Mouse (Mus musculus) embryo, embryonic 10 days (tissue): Measurements from ENCODE around the gene Pla1a.
"Not testable (repeated sequence)": the region's sequence is repeated elsewhere in the genome, so short reads cannot be mapped to it uniquely, and the experiment has no call there.

Source experiments
- DNase-seq: peaks from one replicate; pipeline ENCODE4 v3.0.0-alpha.2; 2015; ENCODE audit warnings: low spot score

Pla1a gene

DNA sequence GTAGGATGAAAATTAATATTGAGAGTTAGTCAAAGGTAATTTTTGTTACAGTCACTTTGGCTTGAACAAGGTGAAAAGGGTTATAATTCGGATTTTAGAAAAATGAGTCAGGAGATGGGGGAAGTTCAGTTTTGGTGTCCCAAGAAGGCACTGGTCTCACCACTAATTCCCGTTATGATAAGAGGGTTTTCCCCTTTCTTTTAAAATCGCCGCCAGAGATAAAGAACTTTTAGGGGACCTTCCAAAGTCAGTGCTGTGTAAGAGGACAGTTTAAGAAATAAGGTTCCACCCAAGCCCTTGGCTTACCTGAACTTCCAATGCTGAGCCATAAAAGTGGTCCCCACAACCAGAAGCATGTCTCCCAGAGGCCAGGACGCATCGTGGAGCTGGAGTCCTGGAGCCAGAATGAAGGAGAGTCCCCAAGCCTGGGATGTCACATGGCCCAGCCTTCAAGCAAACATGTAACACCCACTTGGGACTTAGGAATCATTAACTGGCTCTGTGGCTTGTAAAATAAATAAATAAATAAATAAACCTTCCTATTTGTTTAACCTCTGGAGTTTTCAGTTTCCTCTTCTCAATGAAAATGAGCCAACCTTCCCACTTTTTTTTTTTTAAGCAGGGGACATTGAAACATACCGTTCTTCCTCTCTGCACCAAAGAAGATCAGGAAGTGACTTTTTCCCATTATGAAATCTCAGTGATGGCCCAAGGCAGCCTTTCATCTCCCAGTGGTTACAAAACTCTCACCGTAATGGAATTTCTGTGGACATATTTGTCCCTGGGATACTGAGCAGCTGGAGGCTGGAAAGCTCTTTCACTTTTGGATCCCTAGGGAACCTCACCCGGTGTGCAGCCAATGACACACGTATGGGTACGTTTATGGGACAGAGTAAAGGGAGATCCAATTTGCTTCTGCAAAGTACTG, at the start of gene Pla1a:
Gene Pla1a (minus strand): TSS at position 648 of the 928 bp plus-strand sequence.
- no peak for DNase-seq

- no peak for DNase-seq
These were observed 48.4 kb upstream of the Pla1a start for GRCm38 (mm10) chr16:38481327-38481726.

DNA sequence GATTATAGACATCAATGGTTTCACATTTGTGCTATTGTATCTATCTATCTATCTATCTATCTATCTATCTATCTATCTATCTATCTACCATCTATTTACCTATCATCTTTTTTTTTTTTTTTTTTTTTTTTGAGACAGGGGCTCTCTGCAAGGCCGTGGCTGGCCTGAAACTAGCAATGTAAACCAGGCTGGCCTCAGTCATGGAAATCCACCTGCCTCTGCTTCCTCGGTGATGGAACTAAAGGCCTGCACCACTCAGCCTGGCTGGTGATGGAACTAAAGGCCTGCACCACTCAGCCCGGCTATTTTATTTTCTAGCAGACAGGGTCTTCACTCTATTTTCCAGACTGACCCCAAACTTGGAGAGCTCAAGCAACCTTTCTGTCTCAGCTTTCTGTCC, 45.4 kb upstream of the Pla1a start:
- no peak for DNase-seq

GRCm38 (mm10) chr16:38477241-38477608, 44.3 kb upstream of the Pla1a start:
- not testable (repeated sequence) for DNase-seq

DNA sequence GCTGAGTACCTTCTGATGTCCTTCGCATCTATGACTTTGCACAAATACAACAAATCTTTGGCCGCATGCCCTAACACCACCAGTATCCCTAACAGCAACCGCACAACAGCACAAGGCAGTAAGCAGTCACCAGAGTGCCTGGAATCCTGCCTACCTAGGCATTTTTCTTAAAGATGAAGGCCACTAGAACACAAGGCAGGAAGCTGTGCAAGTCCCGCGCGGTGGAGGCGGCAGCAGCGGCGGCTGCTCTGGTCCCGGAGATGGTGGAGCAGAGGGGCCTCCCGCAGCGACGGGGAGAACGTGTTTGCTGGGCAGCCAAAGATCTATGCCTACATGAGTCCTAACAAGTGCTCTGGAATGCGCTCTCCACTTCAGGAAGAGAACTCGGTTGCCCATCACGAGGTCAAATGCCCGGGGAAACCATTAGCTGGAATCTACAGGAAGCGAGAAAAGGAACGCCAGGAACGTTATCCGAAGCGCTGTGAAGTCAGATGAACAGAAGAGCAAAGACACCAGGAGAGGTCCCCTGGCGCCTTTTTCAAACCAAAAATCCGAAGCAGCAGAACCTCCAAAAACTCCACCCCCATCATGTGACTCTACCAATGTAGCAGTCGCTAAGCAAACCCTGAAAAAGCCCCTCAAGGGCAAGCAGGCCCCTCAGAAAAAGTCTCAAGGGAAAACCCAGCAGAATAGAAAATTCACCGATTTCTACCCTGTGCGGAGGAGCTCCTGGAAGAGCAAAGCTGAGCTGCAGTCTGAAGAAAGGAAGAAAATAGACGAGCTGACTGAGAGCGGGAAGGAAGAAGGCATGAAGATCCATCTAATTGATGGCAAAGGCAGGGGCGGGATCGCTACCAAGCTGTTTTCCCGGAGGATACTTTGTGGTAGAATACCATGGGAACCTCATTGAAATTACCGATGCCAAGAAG, 43.6 kb upstream of the Pla1a start:
- DNase-seq: peak; percentile 62

DNA sequence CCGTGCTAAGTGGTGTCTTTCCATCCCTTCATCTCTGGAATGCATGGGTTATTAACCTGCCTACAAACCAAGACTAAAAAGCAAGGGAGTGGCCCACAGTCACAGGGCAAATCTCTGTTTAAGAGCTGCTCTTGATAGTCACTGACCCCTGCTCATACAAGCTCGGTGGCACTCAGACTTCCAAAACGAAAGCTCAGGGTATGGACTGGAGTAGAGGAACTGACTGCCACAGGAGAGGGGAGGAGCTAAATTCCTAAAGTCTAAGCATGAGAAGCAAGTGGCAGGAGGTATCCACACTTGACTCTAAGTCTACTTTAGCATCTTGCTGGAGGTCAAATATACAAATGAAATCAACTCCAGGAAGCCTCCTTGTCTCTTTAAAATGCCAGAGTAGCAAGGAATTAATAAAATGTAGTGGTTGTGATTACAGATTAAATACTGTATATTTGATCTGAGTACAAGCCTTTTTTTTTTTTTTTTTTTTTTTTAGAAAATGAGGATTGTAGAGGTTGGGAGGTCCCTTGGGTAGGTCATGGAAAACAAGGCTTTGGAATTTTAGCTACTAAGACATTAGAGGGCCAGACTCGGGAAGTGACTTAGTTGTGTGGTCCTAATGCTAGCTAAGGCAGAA, 42.9 kb upstream of the Pla1a start:
- DNase-seq: no peak

- no peak for DNase-seq
These were observed 41.8 kb upstream of the Pla1a start for GRCm38 (mm10) chr16:38474677-38475286.

- DNase-seq: no peak
These were observed 40.7 kb upstream of the Pla1a start for GRCm38 (mm10) chr16:38473661-38474060.

DNA sequence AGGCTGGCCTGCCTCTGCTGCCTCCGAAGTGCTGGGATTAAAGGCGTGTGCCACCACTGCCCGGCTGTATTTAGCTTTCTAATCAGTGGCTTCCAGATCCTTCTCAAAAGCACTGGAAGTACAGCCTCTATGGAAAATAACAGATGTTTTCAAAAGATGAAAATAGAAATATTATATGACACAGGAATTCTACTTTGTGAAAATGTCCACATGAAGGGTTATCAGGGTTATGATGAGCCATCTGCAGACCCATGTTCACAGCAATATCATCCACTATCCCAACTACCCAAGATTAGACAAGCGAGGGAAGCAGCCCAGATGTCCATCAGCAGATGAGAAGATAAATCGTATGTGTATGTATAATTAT, 39.5 kb upstream of the Pla1a start:
- DNase-seq: no peak

DNA sequence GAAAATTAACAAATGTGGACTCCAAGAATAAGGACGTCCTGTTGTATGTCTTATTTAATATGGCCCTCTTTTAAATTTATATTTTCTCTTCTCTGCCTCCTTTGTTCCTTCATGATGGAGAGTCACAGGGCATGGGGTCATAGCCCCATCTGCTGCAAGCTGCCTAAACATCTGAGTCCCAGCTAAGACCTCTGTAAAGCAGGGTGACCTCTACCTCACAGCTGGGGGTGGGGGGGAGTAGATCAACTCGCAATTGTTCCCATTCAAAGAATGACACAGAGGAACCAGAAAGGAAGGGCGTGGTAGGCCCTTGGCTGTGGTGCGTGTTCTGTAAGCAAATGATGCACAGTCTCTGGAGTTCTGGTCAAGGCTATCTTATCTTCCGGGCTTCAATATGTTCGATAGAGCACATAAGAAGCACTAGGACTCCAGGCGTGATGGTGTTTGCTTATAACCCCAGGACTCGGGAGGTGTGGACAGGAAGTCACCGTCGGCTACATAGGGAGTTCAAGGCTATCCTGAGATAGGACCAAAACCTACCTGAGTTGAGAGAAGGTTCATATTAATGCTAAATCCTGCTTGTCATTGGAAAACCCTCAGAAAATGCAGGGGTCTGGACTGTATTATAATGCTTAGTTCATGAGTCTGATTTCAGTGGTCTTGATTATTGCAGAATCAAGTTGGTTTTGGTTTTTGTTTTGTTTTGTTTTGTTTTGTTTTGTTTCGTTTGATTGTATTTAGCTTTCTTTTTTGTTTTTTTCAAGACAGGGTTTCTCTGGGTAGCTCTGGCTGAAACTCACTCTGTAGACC, 39.0 kb upstream of the Pla1a start:
- peak; percentile 28 for DNase-seq

- no peak for DNase-seq
These were observed 36.5 kb upstream of the Pla1a start for GRCm38 (mm10) chr16:38469437-38469836.

- DNase-seq: no peak
These were observed 35.7 kb upstream of the Pla1a start for GRCm38 (mm10) chr16:38468706-38469018.

- DNase-seq: no peak
These were observed 35.2 kb upstream of the Pla1a start for GRCm38 (mm10) chr16:38467917-38468705.

- DNase-seq: no peak
These were observed 34.4 kb upstream of the Pla1a start for GRCm38 (mm10) chr16:38467091-38467916.

DNA sequence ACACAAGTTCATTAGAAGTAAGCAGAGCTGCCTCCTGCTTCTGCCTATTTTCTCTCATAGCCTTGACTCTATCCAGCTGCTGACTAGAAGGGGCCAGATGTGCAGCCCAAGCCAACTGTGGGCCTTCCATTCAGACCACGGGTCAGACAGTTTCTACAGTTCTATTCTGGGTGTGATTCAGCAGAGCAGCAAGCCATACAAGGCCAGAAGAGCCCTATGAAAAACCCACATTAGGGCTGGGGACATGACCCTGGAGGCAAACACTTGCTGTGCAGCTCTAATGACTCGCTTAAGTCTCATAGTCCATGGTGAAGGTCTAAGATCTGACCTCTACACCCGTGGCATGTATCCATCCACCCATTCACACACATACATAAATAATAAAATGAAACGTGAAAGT, 33.1 kb upstream of the Pla1a start:
- no peak for DNase-seq

DNA sequence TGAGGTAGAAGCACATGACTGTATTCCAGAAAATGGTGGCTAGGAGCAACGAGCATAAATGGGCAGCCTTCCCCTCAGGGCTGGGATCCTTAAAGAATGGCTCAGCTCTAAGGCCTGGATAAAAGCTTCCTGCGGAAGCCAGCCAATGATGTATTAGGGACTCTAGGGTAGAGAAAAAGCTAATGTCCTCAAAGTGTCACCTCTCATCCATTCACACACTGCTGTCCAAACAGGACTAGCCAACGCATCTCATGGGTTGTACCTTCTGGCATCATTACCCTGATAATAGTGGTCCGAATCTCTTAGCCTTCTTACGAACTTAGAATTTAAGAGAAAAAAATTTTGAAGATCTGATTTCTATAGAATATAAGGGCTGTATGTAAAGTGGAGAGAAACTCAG, 30.4 kb upstream of the Pla1a start:
- no peak for DNase-seq

GRCm38 (mm10) chr16:38462161-38462560, 29.2 kb upstream of the Pla1a start:
- DNase-seq: no peak

- DNase-seq: no peak
These were observed 28.8 kb upstream of the Pla1a start for GRCm38 (mm10) chr16:38461749-38462148.

- no peak for DNase-seq
These were observed 27.0 kb upstream of the Pla1a start for GRCm38 (mm10) chr16:38459990-38460389.
